Mouse (Mus musculus): ENCODE measurements at regions not wholly inside any gene's neighbourhood (a gene's known extent, or its start where the extent isn't known, plus 50 kb on each side); places are given as distances from the start of the nearest gene placed in this dataset.

DNA sequence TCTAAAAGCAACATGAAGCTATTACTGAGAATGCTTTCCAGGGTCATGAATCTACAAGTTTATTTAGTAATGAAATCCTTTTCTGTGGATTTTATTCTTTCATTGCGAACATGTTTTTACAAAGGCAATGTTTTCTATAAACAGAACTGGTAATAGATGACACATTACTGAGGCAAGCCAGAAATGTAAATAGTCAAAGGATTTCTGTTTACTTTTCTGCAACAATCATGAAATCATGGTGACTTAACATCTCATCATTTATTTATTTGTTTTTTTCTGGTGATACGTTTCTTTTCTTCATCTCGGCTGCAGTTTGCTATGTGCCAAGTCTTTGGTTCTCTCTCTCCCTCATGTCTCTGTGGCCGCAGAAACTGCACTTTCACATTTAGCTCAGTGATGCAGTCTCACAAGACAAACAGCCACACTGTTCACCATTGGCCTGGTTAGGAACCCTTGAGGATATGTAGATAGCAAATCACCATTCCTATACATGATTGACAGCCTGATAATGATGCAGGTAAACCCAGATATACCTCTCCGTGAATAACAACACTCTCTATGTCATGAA is 462.8 kb downstream of the Ofcc1 start:
- TF ChIP-seq CTCF (IDR thresholded peaks at IDR 0.05) (no peak), EP300 (IDR thresholded peaks at IDR 0.05) (no peak)

Data from lung, postnatal 0 days (tissue).